Mouse (Mus musculus): Measurements from ENCODE around the gene Dydc2.

Gene Dydc2

GRCm38 (mm10) chr14:40999904-41000645 lies 68.9 kb downstream of the Dydc2 start:
- DNase-seq (ENCODE audit: low read depth, low spot score) = peak; percentile 94
- no peaks in the 10 kb centered on the region for H3K27me3 ChIP-seq (ENCODE audit: control insufficient read depth, insufficient read depth, low read length, poor library complexity, severe bottlenecking)
- no peaks in the 10 kb centered on the region for H3K36me3 ChIP-seq (ENCODE audit: control insufficient read depth, insufficient read depth, low read length, poor library complexity, severe bottlenecking)

Data from splenic B cell, adult 2 months (primary cell).